Mouse (Mus musculus) kidney, embryonic 14.5 days (tissue): ENCODE measurements at regions not wholly inside any gene's neighbourhood (a gene's known extent, or its start where the extent isn't known, plus 50 kb on each side); places are given as distances from the start of the nearest gene placed in this dataset.

Experiments used
- ATAC-seq: fragments of 200-750 bp; cut with Nextera tagmentation; 2 replicates; pipeline ENCODE4 v1.8.0; 2017; ENCODE audit warnings: moderate number of reproducible peaks, mild to moderate bottlenecking, moderate TSS enrichment, moderate library complexity; ENCODE audit not compliant: low FRiP score, low TSS enrichment
- H3K27ac ChIP-seq: fragments of 300-500 bp; sonication (generic); 2 replicates; pipeline ENCODE4 v1.5.1; 2014; ENCODE audit warnings: low read depth, mild to moderate bottlenecking, low read length, moderate library complexity, mixed read lengths
- H3K27me3 ChIP-seq: fragments of 300-500 bp; sonication (generic); 2 replicates; pipeline ENCODE4 v1.6.1; 2014; ENCODE audit warnings: mild to moderate bottlenecking, low read length; ENCODE audit not compliant: control insufficient read depth, insufficient read depth
- H3K36me3 ChIP-seq: fragments of 300-500 bp; sonication (generic); 2 replicates; pipeline ENCODE4 v1.6.1; 2014; ENCODE audit warnings: low read length, mixed read lengths; ENCODE audit not compliant: control insufficient read depth, insufficient read depth
- H3K4me1 ChIP-seq: fragments of 300-500 bp; sonication (generic); 2 replicates; pipeline ENCODE4 v1.6.1; 2014; ENCODE audit warnings: low read length, mixed read lengths; ENCODE audit not compliant: control insufficient read depth, insufficient read depth
- H3K4me2 ChIP-seq: fragments of 300-500 bp; sonication (generic); replicated peaks from 2 replicates; pipeline ENCODE4 v1.6.1; 2014; ENCODE audit warnings: low read depth, mild to moderate bottlenecking, low read length
- H3K4me3 ChIP-seq: fragments of 300-500 bp; sonication (generic); 2 replicates; pipeline ENCODE4 v1.5.1; 2014; ENCODE audit warnings: mild to moderate bottlenecking, low read length
- H3K9ac ChIP-seq: fragments of 300-500 bp; sonication (generic); 2 replicates; pipeline ENCODE4 v1.6.1; 2014; ENCODE audit warnings: low read depth, mild to moderate bottlenecking, low read length, moderate library complexity
- H3K9me3 ChIP-seq: fragments of 300-500 bp; sonication (generic); 2 replicates; pipeline ENCODE4 v1.6.1; 2016; ENCODE audit warnings: low read length; ENCODE audit not compliant: control insufficient read depth
- WGBS: fragments of 180-500 bp; shearing (Covaris S2); extraction: QIAGEN DNeasy Blood & Tissue Kit; methylation state at CpG from one replicate; pipeline ENCODE4 v1.1.7; 2014; 5-methylcytosine and 5-hydroxymethylcytosine counted together

GRCm38 (mm10) chr5:107048607-107049006 is 84.5 kb downstream of the Cdc7 start:
- no peak for ATAC-seq
- H3K9ac ChIP-seq, result no peak overlapping the region
- WGBS, result 84% methylated on average over 5 of the region's 5 CpGs

GRCm38 (mm10) chr5:107050076-107050475 is 86.0 kb downstream of the Cdc7 start:
- no peak overlapping the region for H3K4me3 ChIP-seq
- no peak for ATAC-seq
- H3K4me2 ChIP-seq, result no peak overlapping the region
- no peaks in the 10 kb centered on the region for H3K36me3 ChIP-seq
- H3K9ac ChIP-seq, result no peak overlapping the region
- H3K9me3 ChIP-seq, result no peaks in the 10 kb centered on the region
- H3K27me3 ChIP-seq, result no peaks in the 10 kb centered on the region
- no peak overlapping the region for H3K27ac ChIP-seq
- H3K4me1 ChIP-seq, result peaks cover 9% of the 10 kb centered on the region; the same call in 1 of the 2 replicates
- whole genome bisulfite sequencing, result 50% methylated on average over 3 of the region's 3 CpGs

More at GRCm38 (mm10) chr5:107048607-107049006, 84.5 kb downstream of the Cdc7 start:
- Histone ChIP-seq H3K4me3 (no peak overlapping the region), H3K27me3 (no peaks in the 10 kb centered on the region), H3K9me3 (no peaks in the 10 kb centered on the region), H3K4me1 (peaks cover 5% of the 10 kb centered on the region; the same call in 1 of the 2 replicates), H3K36me3 (no peaks in the 10 kb centered on the region), H3K4me2 (no peak overlapping the region), H3K27ac (no peak overlapping the region)

GRCm38 (mm10) chr5:107051868-107052267 is 87.7 kb downstream of the Cdc7 start:
- Histone ChIP-seq H3K4me3 (no peak overlapping the region), H3K9me3 (no peaks in the 10 kb centered on the region), H3K4me1 (peaks cover 7% of the 10 kb centered on the region; the same call in 1 of the 2 replicates), H3K36me3 (no peaks in the 10 kb centered on the region), H3K27me3 (no peaks in the 10 kb centered on the region), H3K9ac (no peak overlapping the region), H3K27ac (no peak overlapping the region), H3K4me2 (no peak overlapping the region)
- 56% methylated on average over 10 of the region's 10 CpGs for WGBS
- no peak for ATAC-seq

GRCm38 (mm10) chr5:107054900-107055452 is 90.9 kb downstream of the Cdc7 start:
- Histone ChIP-seq H3K27me3 (no peaks in the 10 kb centered on the region), H3K4me2 (no peak overlapping the region), H3K4me1 (peaks cover 5% of the 10 kb centered on the region; the same call in 1 of the 2 replicates), H3K27ac (no peak overlapping the region), H3K36me3 (no peaks in the 10 kb centered on the region), H3K4me3 (no peak overlapping the region), H3K9me3 (no peaks in the 10 kb centered on the region), H3K9ac (no peak overlapping the region)
- peak; percentile 41; the same call in 1 of the 2 replicates for ATAC-seq
- WGBS, result 45% methylated on average over 6 of the region's 6 CpGs

- peak; percentile 76 for ATAC-seq
- Histone ChIP-seq H3K27ac (no peak overlapping the region), H3K36me3 (no peaks in the 10 kb centered on the region), H3K9me3 (no peaks in the 10 kb centered on the region), H3K4me2 (no peak overlapping the region), H3K27me3 (no peaks in the 10 kb centered on the region), H3K9ac (no peak overlapping the region), H3K4me1 (peaks cover 5% of the 10 kb centered on the region; the same call in 1 of the 2 replicates), H3K4me3 (no peak overlapping the region)
- 39% methylated on average over 3 of the region's 3 CpGs for WGBS
Measured at GRCm38 (mm10) chr5:107055455-107055854, 91.3 kb downstream of the Cdc7 start.
